Mouse (Mus musculus) CH12.LX (cell line): Measurements from ENCODE around the gene Zranb3.

Experiments used
- CTCF ChIP-seq, 2 experiments: IDR thresholded peaks in 1 of 2; conservative IDR thresholded peaks in 1 of 2; 2 replicates each; pipeline ENCODE4 v1.5.1; 2011 to 2012; ENCODE audit warnings: low read depth in 2 of 2, low read length in 2 of 2, improper control_type of control experiment in 1 of 2, inconsistent platforms in 1 of 2, mild to moderate bottlenecking in 1 of 2, moderate library complexity in 1 of 2
- MAFK ChIP-seq: IDR thresholded peaks from 2 replicates; pipeline ENCODE4 v1.6.1; 2011; ENCODE audit warnings: low read length, improper control_type of control experiment; ENCODE audit not compliant: insufficient replicate concordance
- NRF1 ChIP-seq: IDR thresholded peaks from 2 replicates; pipeline ENCODE4 v1.6.1; 2014; ENCODE audit warnings: low read depth, mild to moderate bottlenecking, inconsistent platforms, low read length, improper control_type of control experiment, moderate library complexity
- RAD21 ChIP-seq: IDR thresholded peaks from 2 replicates; pipeline ENCODE4 v1.6.1; 2011; ENCODE audit warnings: low read depth, mild to moderate bottlenecking, low read length, improper control_type of control experiment, moderate library complexity
- SIN3A ChIP-seq: IDR thresholded peaks from 2 replicates; pipeline ENCODE4 v1.6.1; 2012; ENCODE audit warnings: low read length, improper control_type of control experiment, inconsistent platforms
- ZC3H11A ChIP-seq: IDR thresholded peaks from 2 replicates; pipeline ENCODE4 v1.6.1; 2012; ENCODE audit warnings: low read depth, mild to moderate bottlenecking, inconsistent platforms, low read length, improper control_type of control experiment

- TF ChIP-seq ZC3H11A (no peak), NRF1 (no peak), MAFK (no peak), RAD21 (no peak), SIN3A (no peak), CTCF (conservative IDR thresholded peaks at IDR 0.05 in 1 of 2, IDR thresholded peaks at IDR 0.05 in 1 of 2; ENCODE audit: low read depth in 2 of 2, low read length in 2 of 2) (no peak)
Observed at GRCm38 (mm10) chr1:128120913-128121627, 18.2 kb upstream of the Zranb3 start.
